Mouse (Mus musculus): Measurements from ENCODE around the gene Smyd4.

Gene Smyd4

GRCm38 (mm10) chr11:75420037-75420436, 71.8 kb downstream of the Smyd4 start:
- no peak for DNase-seq (ENCODE audit: low read depth)

- DNase-seq (ENCODE audit: low read depth): no peak
Observed at GRCm38 (mm10) chr11:75420810-75421374, 72.7 kb downstream of the Smyd4 start.

- no peak for DNase-seq (ENCODE audit: low read depth)
Observed at GRCm38 (mm10) chr11:75421375-75422012, 73.3 kb downstream of the Smyd4 start.

GRCm38 (mm10) chr11:75422013-75422792, 74.0 kb downstream of the Smyd4 start, which contains the start of gene Serpinf1:
Serpinf1 (minus strand) TSS chr11:75422701.
- DNase-seq (ENCODE audit: low read depth): peak; percentile 52

- DNase-seq (ENCODE audit: low read depth): no peak
Observed at GRCm38 (mm10) chr11:75423091-75423490, 74.9 kb downstream of the Smyd4 start.

- no peak for DNase-seq (ENCODE audit: low read depth)
Observed at GRCm38 (mm10) chr11:75424033-75424432, 75.8 kb downstream of the Smyd4 start.

- no peak for DNase-seq (ENCODE audit: low read depth)
Observed at GRCm38 (mm10) chr11:75424459-75424858, 76.2 kb downstream of the Smyd4 start.

GRCm38 (mm10) chr11:75429019-75429705, 80.9 kb downstream of the Smyd4 start:
- DNase-seq (ENCODE audit: low read depth): peak; percentile 52

GRCm38 (mm10) chr11:75431307-75431706, 83.1 kb downstream of the Smyd4 start:
- no peak for DNase-seq (ENCODE audit: low read depth)

- no peak for DNase-seq (ENCODE audit: low read depth)
Observed at GRCm38 (mm10) chr11:75434138-75434537, 85.9 kb downstream of the Smyd4 start.

- DNase-seq (ENCODE audit: low read depth): no peak
Observed at GRCm38 (mm10) chr11:75438194-75438593, 90.0 kb downstream of the Smyd4 start.

- no peak for DNase-seq (ENCODE audit: low read depth)
Observed at GRCm38 (mm10) chr11:75438804-75439203, 90.6 kb downstream of the Smyd4 start.

GRCm38 (mm10) chr11:75439363-75439762, 91.1 kb downstream of the Smyd4 start, which contains the start of gene Serpinf2:
Serpinf2 (minus strand) TSS chr11:75439591.
- no peak for DNase-seq (ENCODE audit: low read depth)

- no peak for DNase-seq (ENCODE audit: low read depth)
Observed at GRCm38 (mm10) chr11:75439951-75440350, 91.7 kb downstream of the Smyd4 start.

- no peak for DNase-seq (ENCODE audit: low read depth)
Observed at GRCm38 (mm10) chr11:75441034-75441433, 92.8 kb downstream of the Smyd4 start.

- no peak for DNase-seq (ENCODE audit: low read depth)
Observed at GRCm38 (mm10) chr11:75441601-75442000, 93.4 kb downstream of the Smyd4 start.

GRCm38 (mm10) chr11:75443711-75444110, 95.5 kb downstream of the Smyd4 start:
- no peak for DNase-seq (ENCODE audit: low read depth)

GRCm38 (mm10) chr11:75448575-75448974, 100.3 kb downstream of the Smyd4 start:
- no peak for DNase-seq (ENCODE audit: low read depth)

GRCm38 (mm10) chr11:75449695-75450094, 101.5 kb downstream of the Smyd4 start:
- peak; percentile 96 for DNase-seq (ENCODE audit: low read depth)

- DNase-seq (ENCODE audit: low read depth): peak; percentile 77
Observed at GRCm38 (mm10) chr11:75450304-75450908, 102.2 kb downstream of the Smyd4 start.

- DNase-seq (ENCODE audit: low read depth): no peak
Observed at GRCm38 (mm10) chr11:75450936-75451335, 102.7 kb downstream of the Smyd4 start.

GRCm38 (mm10) chr11:75452081-75452480, 103.8 kb downstream of the Smyd4 start:
- DNase-seq (ENCODE audit: low read depth): no peak
